Mouse (Mus musculus) heart, embryonic 12.5 days (tissue): ENCODE measurements around the gene Ocln. TPM values are rescaled to one million over a fixed set of nuclear protein-coding genes. Genes with fewer than 3 reads are reported as not detected.

Source experiments
- ATAC-seq: fragments of 200-750 bp; cut with Nextera tagmentation; 2 replicates; pipeline ENCODE4 v1.8.0; 2017; ENCODE audit warnings: moderate TSS enrichment, moderate library complexity; ENCODE audit not compliant: insufficient number of reproducible peaks, low FRiP score
- H3K27ac ChIP-seq: fragments of 300-500 bp; sonication (generic); 2 replicates; pipeline ENCODE4 v1.5.1; 2016; ENCODE audit warnings: mild to moderate bottlenecking, moderate library complexity; ENCODE audit not compliant: poor library complexity, severe bottlenecking
- H3K27me3 ChIP-seq: fragments of 300-500 bp; sonication (generic); replicated peaks from 2 replicates; pipeline ENCODE4 v1.6.1; 2016; ENCODE audit warnings: mild to moderate bottlenecking, moderate library complexity
- H3K36me3 ChIP-seq: fragments of 300-500 bp; sonication (generic); 2 replicates; pipeline ENCODE4 v1.6.1; 2016; ENCODE audit warnings: mild to moderate bottlenecking, moderate library complexity
- H3K4me1 ChIP-seq: fragments of 300-500 bp; sonication (generic); replicated peaks from 2 replicates; pipeline ENCODE4 v1.6.1; 2016; ENCODE audit warnings: mild to moderate bottlenecking
- H3K4me2 ChIP-seq: fragments of 300-500 bp; sonication (generic); 2 replicates; pipeline ENCODE4 v1.6.1; 2016; ENCODE audit warnings: mild to moderate bottlenecking, moderate library complexity
- H3K4me3 ChIP-seq: fragments of 300-500 bp; sonication (generic); 2 replicates; pipeline ENCODE4 v1.5.1; 2016; ENCODE audit warnings: mild to moderate bottlenecking
- H3K9ac ChIP-seq: fragments of 300-500 bp; sonication (generic); 2 replicates; pipeline ENCODE4 v1.6.1; 2016; ENCODE audit warnings: mild to moderate bottlenecking, moderate library complexity
- H3K9me3 ChIP-seq: fragments of 300-500 bp; sonication (generic); replicated peaks from 2 replicates; pipeline ENCODE4 v1.6.1; 2016; ENCODE audit warnings: mild to moderate bottlenecking, moderate library complexity
- WGBS: fragments of 180-500 bp; shearing (Covaris S2); methylation state at CpG from one replicate; pipeline ENCODE4 v1.1.7; 2016; 5-methylcytosine and 5-hydroxymethylcytosine counted together
- polyA plus RNA-seq: library from polyadenylated mRNA; unstranded; fragments of >200 nt; fragmentation: Nextera tagmentation; extraction: Ambion mirVana; gene quantifications from 2 replicates; pipeline ENCODE4 v1.2.1, GENCODE M21; 2016

The Ocln gene
- polyA plus RNA-seq, 1 experiment from 2014 or later, result 1.6 TPM

GRCm38 (mm10) chr13:100544220-100544662, 8.3 kb downstream of the Ocln start:
- H3K27me3 ChIP-seq, result 0 out of 2 replicates have a peak, but pooled peaks cover 2% of the 10 kb centered on the region
- no peaks in the 10 kb centered on the region for H3K4me1 ChIP-seq
- 61% methylated on average over 4 of the region's 4 CpGs for WGBS
- H3K9ac ChIP-seq, result no peak overlapping the region
- no peak overlapping the region for H3K4me2 ChIP-seq
- no peak overlapping the region for H3K27ac ChIP-seq
- no peaks in the 10 kb centered on the region for H3K36me3 ChIP-seq
- ATAC-seq, result no peak
- H3K9me3 ChIP-seq, result no peaks in the 10 kb centered on the region
- no peak overlapping the region for H3K4me3 ChIP-seq

- no peaks in the 10 kb centered on the region for H3K9me3 ChIP-seq
- H3K4me2 ChIP-seq, result no peak overlapping the region
- no peaks in the 10 kb centered on the region for H3K36me3 ChIP-seq
- no peaks in the 10 kb centered on the region for H3K4me1 ChIP-seq
- H3K27me3 ChIP-seq, result no peaks in the 10 kb centered on the region
- 59% methylated on average over 10 of the region's 10 CpGs for WGBS
- no peak overlapping the region for H3K27ac ChIP-seq
- no peak overlapping the region for H3K9ac ChIP-seq
- no peak for ATAC-seq
- H3K4me3 ChIP-seq, result no peak overlapping the region
These were observed 9.3 kb downstream of the Ocln start for GRCm38 (mm10) chr13:100543011-100543767.

GRCm38 (mm10) chr13:100536149-100536548, 16.4 kb downstream of the Ocln start:
- H3K4me2 ChIP-seq, result no peak overlapping the region
- 0 out of 2 replicates have a peak, but pooled peaks cover 7% of the 10 kb centered on the region for H3K4me1 ChIP-seq
- H3K27ac ChIP-seq, result no peak overlapping the region
- no peaks in the 10 kb centered on the region for H3K36me3 ChIP-seq
- H3K9me3 ChIP-seq, result no peaks in the 10 kb centered on the region
- 62% methylated on average over 3 of the region's 3 CpGs for WGBS
- ATAC-seq, result no peak
- H3K4me3 ChIP-seq, result no peak overlapping the region
- H3K27me3 ChIP-seq, result no peaks in the 10 kb centered on the region
- no peak overlapping the region for H3K9ac ChIP-seq

GRCm38 (mm10) chr13:100532788-100533365, 19.6 kb downstream of the Ocln start:
- ATAC-seq, result no peak
- Histone ChIP-seq H3K4me2 (no peak overlapping the region), H3K27me3 (no peaks in the 10 kb centered on the region), H3K4me3 (no peak overlapping the region), H3K9ac (no peak overlapping the region), H3K4me1 (0 out of 2 replicates have a peak, but pooled peaks cover 7% of the 10 kb centered on the region), H3K9me3 (0 out of 2 replicates have a peak, but pooled peaks cover 4% of the 10 kb centered on the region), H3K27ac (no peak overlapping the region), H3K36me3 (no peaks in the 10 kb centered on the region)
- 43% methylated on average over 6 of the region's 6 CpGs for WGBS

GRCm38 (mm10) chr13:100526649-100527038, 25.9 kb downstream of the Ocln start:
- ATAC-seq, result no peak
- H3K9me3 ChIP-seq, result 0 out of 2 replicates have a peak, but pooled peaks cover 4% of the 10 kb centered on the region
- H3K36me3 ChIP-seq, result no peaks in the 10 kb centered on the region
- no peak overlapping the region for H3K9ac ChIP-seq
- no peaks in the 10 kb centered on the region for H3K4me1 ChIP-seq
- H3K4me2 ChIP-seq, result no peak overlapping the region
- no peaks in the 10 kb centered on the region for H3K27me3 ChIP-seq
- H3K27ac ChIP-seq, result no peak overlapping the region
- H3K4me3 ChIP-seq, result no peak overlapping the region
- WGBS, result 76% methylated on average over 6 of the region's 6 CpGs

GRCm38 (mm10) chr13:100525935-100526648, 26.4 kb downstream of the Ocln start:
- Histone ChIP-seq H3K4me3 (no peak overlapping the region), H3K4me2 (no peak overlapping the region), H3K9ac (no peak overlapping the region), H3K27me3 (no peaks in the 10 kb centered on the region), H3K4me1 (no peaks in the 10 kb centered on the region), H3K27ac (no peak overlapping the region), H3K36me3 (no peaks in the 10 kb centered on the region), H3K9me3 (0 out of 2 replicates have a peak, but pooled peaks cover 4% of the 10 kb centered on the region)
- no peak for ATAC-seq
- 64% methylated on average over 6 of the region's 6 CpGs for WGBS

GRCm38 (mm10) chr13:100524896-100525295, 27.6 kb downstream of the Ocln start:
- Histone ChIP-seq H3K27me3 (no peaks in the 10 kb centered on the region), H3K4me2 (no peak overlapping the region), H3K9ac (no peak overlapping the region), H3K9me3 (0 out of 2 replicates have a peak, but pooled peaks cover 2% of the 10 kb centered on the region), H3K27ac (no peak overlapping the region), H3K4me1 (no peaks in the 10 kb centered on the region), H3K36me3 (no peaks in the 10 kb centered on the region), H3K4me3 (no peak overlapping the region)
- no peak for ATAC-seq
- WGBS, result 80% methylated on average over 6 of the region's 6 CpGs

- WGBS, result 73% methylated on average over 2 of the region's 2 CpGs
- Histone ChIP-seq H3K36me3 (no peaks in the 10 kb centered on the region), H3K9me3 (no peaks in the 10 kb centered on the region), H3K4me3 (no peak overlapping the region), H3K27ac (no peak overlapping the region), H3K4me1 (no peaks in the 10 kb centered on the region), H3K9ac (no peak overlapping the region), H3K4me2 (no peak overlapping the region), H3K27me3 (no peaks in the 10 kb centered on the region)
- no peak for ATAC-seq
These were observed 28.8 kb downstream of the Ocln start for GRCm38 (mm10) chr13:100523698-100524097.

- Histone ChIP-seq H3K9me3 (no peaks in the 10 kb centered on the region), H3K4me3 (no peak overlapping the region), H3K36me3 (no peaks in the 10 kb centered on the region), H3K4me2 (no peak overlapping the region), H3K9ac (no peak overlapping the region), H3K27ac (no peak overlapping the region), H3K27me3 (no peaks in the 10 kb centered on the region), H3K4me1 (no peaks in the 10 kb centered on the region)
- no peak for ATAC-seq
- 79% methylated on average over 9 of the region's 9 CpGs for WGBS
These were observed 30.6 kb downstream of the Ocln start for GRCm38 (mm10) chr13:100521724-100522591.

- ATAC-seq, result no peak
- Histone ChIP-seq H3K9me3 (no peaks in the 10 kb centered on the region), H3K27me3 (no peaks in the 10 kb centered on the region), H3K4me2 (no peak overlapping the region), H3K4me1 (peaks cover 8% of the 10 kb centered on the region), H3K9ac (no peak overlapping the region), H3K36me3 (no peaks in the 10 kb centered on the region), H3K27ac (no peak overlapping the region), H3K4me3 (no peak overlapping the region)
- WGBS, result 73% methylated on average over 2 of the region's 2 CpGs
These were observed 33.4 kb downstream of the Ocln start for GRCm38 (mm10) chr13:100519162-100519561.
